Mouse (Mus musculus): ENCODE measurements around the gene Crhr2. TPM values are rescaled to one million over a fixed set of nuclear protein-coding genes. Genes with fewer than 3 reads are reported as not detected.

Gene Crhr2
- polyA plus RNA-seq, 1 experiment from 2014 or later = 0.64 TPM

DNA sequence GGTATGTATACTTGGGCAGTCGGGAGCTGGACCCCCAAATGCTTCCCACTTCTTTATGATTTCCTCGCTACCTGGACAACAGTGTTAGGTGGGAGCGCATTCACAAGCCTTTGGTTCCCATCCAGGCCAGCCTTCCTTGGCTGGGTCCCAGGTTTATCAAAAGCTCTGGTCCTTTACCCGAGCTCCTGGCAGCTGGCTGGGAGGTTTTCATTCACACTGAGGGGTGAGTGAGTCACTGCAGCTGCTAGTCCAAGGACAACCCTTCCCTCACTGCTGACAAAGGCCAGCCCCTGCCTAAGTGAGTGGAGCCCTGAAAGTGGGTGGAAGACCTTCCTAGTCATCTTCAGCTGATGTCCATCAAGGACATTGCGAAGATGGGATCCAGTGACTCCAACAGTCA is 34.8 kb downstream of the Crhr2 start:
- Histone ChIP-seq H3K36me3 (ENCODE audit: control insufficient read depth, insufficient read depth) (no peaks in the 10 kb centered on the region), H3K27ac (ENCODE audit: low read length) (no peak overlapping the region), H3K4me1 (ENCODE audit: control insufficient read depth, low read depth, low read length) (no peaks in the 10 kb centered on the region), H3K9me3 (replicated peaks; ENCODE audit: control insufficient read depth, low read length) (no peaks in the 10 kb centered on the region), H3K4me3 (ENCODE audit: low read depth, low read length) (no peak overlapping the region), H3K9ac (ENCODE audit: low read depth, low read length) (no peak overlapping the region), H3K27me3 (ENCODE audit: control insufficient read depth, insufficient read depth, low read depth, low read length) (no peaks in the 10 kb centered on the region), H3K4me2 (ENCODE audit: low read depth, low read length) (no peak overlapping the region)
- 50% methylated on average over 5 of the region's 5 CpGs for WGBS (ENCODE audit: insufficient replicate concordance)
- ATAC-seq (ENCODE audit: low read depth) = no peak

DNA sequence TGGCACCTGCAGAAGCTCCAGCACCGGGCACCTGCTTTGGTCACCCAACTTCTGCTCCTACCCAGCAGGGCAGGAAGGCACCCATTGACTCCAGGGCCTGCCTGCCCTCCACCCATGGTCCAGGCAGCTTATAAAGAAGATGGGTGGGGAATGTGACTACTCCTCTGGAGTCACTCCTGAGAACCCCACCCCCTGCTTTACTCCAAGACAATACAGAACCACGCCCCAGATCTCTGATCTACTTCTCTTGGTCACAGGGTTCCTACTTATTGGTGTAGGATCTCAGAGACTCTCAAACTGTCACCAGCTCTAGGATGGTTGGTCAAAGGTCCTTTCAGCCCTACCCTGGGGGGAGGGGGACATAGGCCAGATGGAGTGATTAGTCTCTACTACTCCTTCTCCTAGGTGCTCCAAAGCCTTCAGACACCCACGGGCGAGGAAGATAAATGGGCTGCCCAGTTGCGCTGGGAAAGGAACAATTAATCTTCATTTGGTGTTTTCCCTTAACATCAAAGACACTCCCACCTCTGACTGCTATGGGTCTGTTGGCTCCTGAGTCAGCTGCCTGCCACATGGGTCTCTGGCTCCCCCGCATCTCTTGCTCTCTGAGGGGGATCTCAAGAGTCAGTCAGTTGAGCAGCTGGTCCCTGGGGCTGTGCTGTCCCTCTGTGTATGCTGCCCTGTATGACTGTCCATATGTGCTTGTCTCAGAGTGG is 39.2 kb downstream of the Crhr2 start:
- H3K4me1 ChIP-seq (ENCODE audit: control insufficient read depth, low read depth, low read length) = no peaks in the 10 kb centered on the region
- no peak for ATAC-seq (ENCODE audit: low read depth)
- H3K27me3 ChIP-seq (ENCODE audit: control insufficient read depth, insufficient read depth, low read depth, low read length) = no peaks in the 10 kb centered on the region
- H3K4me3 ChIP-seq (ENCODE audit: low read depth, low read length) = no peak overlapping the region
- no peaks in the 10 kb centered on the region for H3K9me3 ChIP-seq (replicated peaks; ENCODE audit: control insufficient read depth, low read length)
- H3K27ac ChIP-seq (ENCODE audit: low read length) = no peak overlapping the region
- WGBS (ENCODE audit: insufficient replicate concordance) = 45% methylated on average over 6 of the region's 6 CpGs
- no peak overlapping the region for H3K9ac ChIP-seq (ENCODE audit: low read depth, low read length)
- no peaks in the 10 kb centered on the region for H3K36me3 ChIP-seq (ENCODE audit: control insufficient read depth, insufficient read depth)
- no peak overlapping the region for H3K4me2 ChIP-seq (ENCODE audit: low read depth, low read length)

DNA sequence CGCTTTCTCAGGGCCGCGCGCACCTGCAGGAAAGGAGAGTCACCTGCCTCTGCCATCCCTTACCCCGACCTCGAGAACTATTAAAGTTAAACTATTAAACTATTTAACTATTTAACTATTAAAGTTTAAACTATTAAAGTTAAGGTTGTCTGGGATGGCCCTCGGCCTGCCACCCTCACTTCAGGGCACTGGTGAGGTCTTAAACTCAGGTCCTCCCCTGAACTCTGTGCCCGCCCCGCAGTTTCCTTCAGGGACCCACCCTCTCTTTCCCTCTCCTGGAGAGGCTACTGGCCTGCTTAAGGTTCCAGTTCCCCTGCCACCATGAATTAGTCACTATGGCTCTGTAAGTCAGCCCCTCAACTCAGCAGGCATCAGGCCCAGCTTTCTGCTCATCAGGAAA is 41.4 kb downstream of the Crhr2 start:
- ATAC-seq (ENCODE audit: low read depth) = no peak
- Histone ChIP-seq H3K9ac (ENCODE audit: low read depth, low read length) (no peak overlapping the region), H3K36me3 (ENCODE audit: control insufficient read depth, insufficient read depth) (no peaks in the 10 kb centered on the region), H3K4me2 (ENCODE audit: low read depth, low read length) (no peak overlapping the region), H3K9me3 (replicated peaks; ENCODE audit: control insufficient read depth, low read length) (no peaks in the 10 kb centered on the region), H3K27ac (ENCODE audit: low read length) (no peak overlapping the region), H3K27me3 (ENCODE audit: control insufficient read depth, insufficient read depth, low read depth, low read length) (no peaks in the 10 kb centered on the region), H3K4me3 (ENCODE audit: low read depth, low read length) (no peak overlapping the region), H3K4me1 (ENCODE audit: control insufficient read depth, low read depth, low read length) (no peaks in the 10 kb centered on the region)
- 83% methylated on average over 9 of the region's 9 CpGs for WGBS (ENCODE audit: insufficient replicate concordance)

DNA sequence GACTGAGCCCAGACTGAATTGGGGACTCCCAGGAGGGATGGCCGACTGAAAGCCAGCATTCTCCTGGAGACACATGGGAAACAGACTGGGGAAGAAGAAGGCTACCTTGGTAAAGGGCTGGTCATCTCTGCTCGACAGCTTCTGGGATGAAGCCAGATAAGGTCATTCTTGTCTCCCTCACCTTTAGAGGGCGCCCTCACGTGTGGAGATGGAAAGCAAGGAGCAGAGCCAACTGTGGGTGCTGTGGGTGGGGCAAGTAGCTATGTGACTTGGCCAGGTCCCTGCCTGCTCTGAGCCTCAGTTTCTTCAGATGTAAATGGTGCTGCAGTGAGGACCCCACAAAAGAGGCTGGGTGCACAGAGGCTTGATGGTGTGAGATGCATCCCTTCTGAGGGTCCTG is 42.2 kb downstream of the Crhr2 start:
- no peak overlapping the region for H3K4me2 ChIP-seq (ENCODE audit: low read depth, low read length)

DNA sequence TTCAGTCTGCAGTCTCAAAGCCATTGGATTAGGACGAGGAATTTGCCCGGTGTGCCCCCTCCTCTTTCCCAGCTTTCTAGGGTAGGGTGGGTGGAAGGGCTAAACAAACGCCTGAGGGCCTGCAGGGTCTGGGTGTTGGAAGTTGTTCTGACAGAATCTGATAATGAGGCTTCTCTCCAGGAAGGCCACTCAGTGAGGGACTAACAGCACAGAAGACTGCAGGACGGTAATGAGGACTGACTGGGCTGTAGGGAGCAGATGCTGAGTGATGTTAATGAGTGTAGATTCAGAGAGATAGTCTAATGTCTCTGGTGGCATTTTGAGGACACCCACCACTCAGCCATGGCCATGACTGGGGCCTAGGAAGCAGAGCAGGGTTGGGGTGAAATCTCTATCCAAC is 45.5 kb downstream of the Crhr2 start:
- H3K27me3 ChIP-seq (ENCODE audit: control insufficient read depth, insufficient read depth, low read depth, low read length) = no peaks in the 10 kb centered on the region
- no peak overlapping the region for H3K9ac ChIP-seq (ENCODE audit: low read depth, low read length)
- no peaks in the 10 kb centered on the region for H3K4me1 ChIP-seq (ENCODE audit: control insufficient read depth, low read depth, low read length)
- ATAC-seq (ENCODE audit: low read depth) = no peak
- WGBS (ENCODE audit: insufficient replicate concordance) = 51% methylated on average over 4 of the region's 4 CpGs
- H3K27ac ChIP-seq (ENCODE audit: low read length) = no peak overlapping the region
- H3K4me2 ChIP-seq (ENCODE audit: low read depth, low read length) = no peak overlapping the region
- no peaks in the 10 kb centered on the region for H3K9me3 ChIP-seq (replicated peaks; ENCODE audit: control insufficient read depth, low read length)
- no peak overlapping the region for H3K4me3 ChIP-seq (ENCODE audit: low read depth, low read length)
- H3K36me3 ChIP-seq (ENCODE audit: control insufficient read depth, insufficient read depth) = no peaks in the 10 kb centered on the region

More for the DNA sequence above, 42.2 kb downstream of the Crhr2 start:
- H3K27me3 ChIP-seq (ENCODE audit: control insufficient read depth, insufficient read depth, low read depth, low read length) = no peaks in the 10 kb centered on the region
- no peak for ATAC-seq (ENCODE audit: low read depth)
- no peaks in the 10 kb centered on the region for H3K9me3 ChIP-seq (replicated peaks; ENCODE audit: control insufficient read depth, low read length)
- H3K4me3 ChIP-seq (ENCODE audit: low read depth, low read length) = no peak overlapping the region
- no peak overlapping the region for H3K27ac ChIP-seq (ENCODE audit: low read length)
- 21% methylated on average over 4 of the region's 4 CpGs for WGBS (ENCODE audit: insufficient replicate concordance)
- H3K36me3 ChIP-seq (ENCODE audit: control insufficient read depth, insufficient read depth) = no peaks in the 10 kb centered on the region
- no peaks in the 10 kb centered on the region for H3K4me1 ChIP-seq (ENCODE audit: control insufficient read depth, low read depth, low read length)
- no peak overlapping the region for H3K9ac ChIP-seq (ENCODE audit: low read depth, low read length)

DNA sequence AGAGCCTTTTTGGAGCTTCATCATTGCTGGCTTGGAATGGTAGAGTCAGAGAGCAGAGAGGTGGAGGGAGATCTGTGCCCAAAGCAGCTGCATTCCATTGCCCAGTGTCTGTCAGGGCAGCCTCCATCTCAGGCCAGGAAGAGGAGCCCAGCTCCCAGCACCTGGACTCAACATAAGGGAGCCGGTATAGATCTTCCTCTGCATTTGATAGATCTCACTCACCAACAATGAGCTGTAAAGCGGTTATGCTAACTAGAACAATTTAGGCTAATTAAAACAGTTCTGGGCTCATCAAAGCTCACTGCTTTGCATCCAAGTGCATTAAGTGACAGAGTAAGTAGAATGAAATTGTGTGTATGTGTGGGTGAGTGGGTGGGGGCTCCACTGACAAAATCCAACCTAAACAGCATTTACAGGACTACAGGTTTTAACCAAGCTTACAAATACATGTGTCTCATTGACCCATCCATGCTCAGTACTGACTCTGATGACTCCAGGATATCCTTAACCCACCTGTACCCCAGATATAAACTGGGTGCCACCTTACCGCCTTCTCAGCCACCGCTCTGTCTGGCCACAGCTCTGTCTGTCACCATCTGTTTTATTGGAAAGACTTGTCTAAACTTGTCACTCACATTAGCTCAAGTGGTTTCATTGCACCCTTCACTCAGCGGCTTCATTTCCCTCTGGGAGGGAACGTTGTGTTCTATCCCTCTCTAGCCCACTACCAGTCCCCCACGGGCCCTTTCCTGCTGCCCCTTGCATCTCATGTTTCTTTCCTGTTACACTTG is 50.4 kb downstream of the Crhr2 start:
- no peak overlapping the region for H3K27ac ChIP-seq (ENCODE audit: low read length)
- H3K9me3 ChIP-seq (replicated peaks; ENCODE audit: control insufficient read depth, low read length) = no peaks in the 10 kb centered on the region
- no peaks in the 10 kb centered on the region for H3K27me3 ChIP-seq (ENCODE audit: control insufficient read depth, insufficient read depth, low read depth, low read length)
- no peak for ATAC-seq (ENCODE audit: low read depth)
- 56% methylated on average over 7 of the region's 7 CpGs for WGBS (ENCODE audit: insufficient replicate concordance)
- H3K4me2 ChIP-seq (ENCODE audit: low read depth, low read length) = no peak overlapping the region
- no peaks in the 10 kb centered on the region for H3K4me1 ChIP-seq (ENCODE audit: control insufficient read depth, low read depth, low read length)
- peaks cover 24% of the 10 kb centered on the region for H3K36me3 ChIP-seq (ENCODE audit: control insufficient read depth, insufficient read depth)
- no peak overlapping the region for H3K4me3 ChIP-seq (ENCODE audit: low read depth, low read length)
- no peak overlapping the region for H3K9ac ChIP-seq (ENCODE audit: low read depth, low read length)

DNA sequence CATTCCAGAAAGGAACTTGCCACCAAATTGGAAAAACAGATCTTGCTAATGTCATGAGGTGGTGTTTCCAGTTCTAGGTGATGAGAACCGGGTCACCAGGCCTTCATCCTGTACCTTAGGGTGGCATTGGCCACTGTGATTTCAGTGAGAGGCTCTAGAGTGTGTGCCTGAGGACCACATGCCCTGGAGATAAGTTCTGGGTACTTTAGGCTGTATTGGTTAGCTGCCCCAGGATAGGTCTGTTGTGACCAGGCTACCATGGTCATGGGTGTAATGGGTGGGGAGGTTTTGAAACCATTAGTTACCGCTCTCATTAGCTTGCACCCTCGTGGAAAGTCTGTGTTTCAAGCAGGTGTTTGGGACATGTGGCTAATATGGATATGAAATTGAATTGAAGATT is 51.4 kb downstream of the Crhr2 start:
- Histone ChIP-seq H3K4me2 (ENCODE audit: low read depth, low read length) (no peak overlapping the region), H3K4me3 (ENCODE audit: low read depth, low read length) (no peak overlapping the region), H3K27me3 (ENCODE audit: control insufficient read depth, insufficient read depth, low read depth, low read length) (no peaks in the 10 kb centered on the region), H3K27ac (ENCODE audit: low read length) (no peak overlapping the region), H3K9me3 (replicated peaks; ENCODE audit: control insufficient read depth, low read length) (no peaks in the 10 kb centered on the region), H3K9ac (ENCODE audit: low read depth, low read length) (no peak overlapping the region), H3K4me1 (ENCODE audit: control insufficient read depth, low read depth, low read length) (no peaks in the 10 kb centered on the region), H3K36me3 (ENCODE audit: control insufficient read depth, insufficient read depth) (peaks cover 33% of the 10 kb centered on the region)
- no peak for ATAC-seq (ENCODE audit: low read depth)
- 78% methylated on average over 3 of the region's 3 CpGs for WGBS (ENCODE audit: insufficient replicate concordance)

DNA sequence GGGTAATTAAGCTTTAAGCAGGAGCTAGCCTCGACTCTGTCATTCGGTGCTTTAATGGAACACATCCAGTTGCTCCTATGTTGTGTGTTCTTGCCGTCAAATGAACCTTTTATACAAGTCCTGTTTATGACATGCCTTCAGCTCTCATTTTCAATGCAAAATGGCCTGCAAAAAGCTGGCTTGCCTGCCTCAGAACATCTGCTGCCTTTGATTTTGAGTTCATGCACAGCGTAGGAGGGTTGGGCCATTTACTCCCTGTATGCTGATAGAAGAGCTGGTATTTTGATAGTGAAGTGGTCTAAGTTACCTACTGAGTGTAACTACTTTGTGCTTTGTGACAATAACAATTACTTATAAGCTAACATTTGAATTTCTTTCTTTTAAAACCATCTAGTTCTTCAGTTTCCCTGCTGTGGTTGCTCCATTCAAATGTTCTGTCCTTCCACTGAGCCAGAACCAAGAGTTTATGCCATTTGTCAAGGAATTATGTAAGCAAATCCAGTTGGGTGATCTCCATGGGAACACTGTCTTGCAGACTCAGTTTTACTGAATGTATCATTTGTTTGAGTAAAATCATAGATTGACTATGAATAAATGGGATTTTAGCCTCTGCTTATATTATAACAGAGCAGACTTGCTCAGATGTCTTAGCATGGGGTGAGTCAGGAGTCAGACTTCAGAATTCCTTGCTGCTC is 56.1 kb downstream of the Crhr2 start:
- Histone ChIP-seq H3K27me3 (ENCODE audit: control insufficient read depth, insufficient read depth, low read depth, low read length) (no peaks in the 10 kb centered on the region), H3K9me3 (replicated peaks; ENCODE audit: control insufficient read depth, low read length) (no peaks in the 10 kb centered on the region), H3K36me3 (ENCODE audit: control insufficient read depth, insufficient read depth) (peaks cover 55% of the 10 kb centered on the region), H3K27ac (ENCODE audit: low read length) (no peak overlapping the region), H3K4me3 (ENCODE audit: low read depth, low read length) (no peak overlapping the region), H3K4me2 (ENCODE audit: low read depth, low read length) (no peak overlapping the region), H3K9ac (ENCODE audit: low read depth, low read length) (no peak overlapping the region), H3K4me1 (ENCODE audit: control insufficient read depth, low read depth, low read length) (no peaks in the 10 kb centered on the region)
- no peak for ATAC-seq (ENCODE audit: low read depth)
- WGBS (ENCODE audit: insufficient replicate concordance) = 84% methylated on average over 4 of the region's 4 CpGs

DNA sequence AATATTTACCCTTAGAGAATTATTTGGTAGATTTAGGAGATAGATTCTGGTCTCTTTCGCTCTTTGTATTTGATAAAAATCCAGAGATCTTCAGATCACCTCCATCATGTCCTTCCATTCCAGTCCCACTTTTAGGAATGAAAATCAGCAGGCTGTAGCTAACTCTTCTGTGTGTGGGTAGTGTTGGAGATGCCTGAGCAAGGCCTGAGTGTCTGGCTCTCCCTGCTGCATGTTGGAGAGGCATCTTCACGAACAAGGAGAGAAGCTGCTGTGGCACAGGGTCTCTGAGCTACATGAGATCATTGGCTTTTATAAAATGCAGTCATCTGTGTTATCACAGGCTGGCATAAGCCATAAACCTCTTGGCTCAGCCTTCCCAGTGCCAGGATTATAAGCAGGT is 66.9 kb downstream of the Crhr2 start:
- WGBS (ENCODE audit: insufficient replicate concordance) = 89% methylated on average over 2 of the region's 2 CpGs
- peaks cover 3% of the 10 kb centered on the region; the same call in 1 of the 2 replicates for H3K4me1 ChIP-seq (ENCODE audit: control insufficient read depth, low read depth, low read length)
- no peak overlapping the region for H3K9ac ChIP-seq (ENCODE audit: low read depth, low read length)
- H3K4me3 ChIP-seq (ENCODE audit: low read depth, low read length) = no peak overlapping the region
- ATAC-seq (ENCODE audit: low read depth) = no peak
- H3K4me2 ChIP-seq (ENCODE audit: low read depth, low read length) = no peak overlapping the region
- no peaks in the 10 kb centered on the region for H3K9me3 ChIP-seq (replicated peaks; ENCODE audit: control insufficient read depth, low read length)
- H3K36me3 ChIP-seq (ENCODE audit: control insufficient read depth, insufficient read depth) = peaks cover 38% of the 10 kb centered on the region
- H3K27me3 ChIP-seq (ENCODE audit: control insufficient read depth, insufficient read depth, low read depth, low read length) = no peaks in the 10 kb centered on the region
- no peak overlapping the region for H3K27ac ChIP-seq (ENCODE audit: low read length)

Data from liver, embryonic 16.5 days (tissue).